Mouse (Mus musculus): Measurements from ENCODE around the gene Myo18a. TPM values are rescaled to one million over a fixed set of nuclear protein-coding genes. Genes with fewer than 3 reads are reported as not detected.

Myo18a gene
- polyA plus RNA-seq, 1 experiment from 2014 or later: 38.2 TPM

DNA sequence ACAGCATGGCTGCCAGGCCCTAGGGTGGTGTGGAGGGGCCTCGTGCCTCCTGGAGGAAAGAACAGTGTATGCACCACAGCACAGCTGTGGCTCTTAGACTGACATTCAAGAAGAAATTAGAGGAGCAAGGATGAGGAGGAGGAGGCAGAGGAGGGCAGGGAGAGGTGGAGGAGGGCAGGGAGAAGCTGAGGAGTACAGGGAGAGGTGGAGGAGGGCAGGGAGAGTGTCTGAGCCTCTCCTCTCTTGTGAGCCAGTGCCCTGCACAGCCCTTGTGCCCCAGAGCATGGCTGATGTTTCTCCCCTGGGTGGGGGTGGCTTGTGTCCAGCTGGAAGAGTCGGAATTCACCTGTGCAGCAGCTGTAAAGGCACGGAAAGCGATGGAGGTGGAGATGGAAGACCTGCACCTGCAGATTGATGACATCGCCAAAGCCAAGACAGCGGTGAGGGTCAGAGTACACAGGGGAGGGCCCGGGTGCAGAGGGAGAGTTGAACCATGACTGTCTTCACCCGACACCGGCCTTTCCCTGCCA, 84.6 kb downstream of the Myo18a start:
- Histone ChIP-seq H3K4me1 (peaks cover 67% of the 10 kb centered on the region), H3K9me3 (replicated peaks) (no peaks in the 10 kb centered on the region), H3K27me3 (0 out of 2 replicates have a peak, but pooled peaks cover 5% of the 10 kb centered on the region), H3K4me2 (peak overlapping the region; percentile 18), H3K4me3 (no peak overlapping the region), H3K9ac (peak overlapping the region; percentile 48; the same call in 1 of the 2 replicates), H3K36me3 (ENCODE audit: poor library complexity, severe bottlenecking) (peaks cover 75% of the 10 kb centered on the region), H3K27ac (peak overlapping the region; percentile 76)
- WGBS: 38% methylated on average over 9 of the region's 9 CpGs
- no peak for ATAC-seq

DNA sequence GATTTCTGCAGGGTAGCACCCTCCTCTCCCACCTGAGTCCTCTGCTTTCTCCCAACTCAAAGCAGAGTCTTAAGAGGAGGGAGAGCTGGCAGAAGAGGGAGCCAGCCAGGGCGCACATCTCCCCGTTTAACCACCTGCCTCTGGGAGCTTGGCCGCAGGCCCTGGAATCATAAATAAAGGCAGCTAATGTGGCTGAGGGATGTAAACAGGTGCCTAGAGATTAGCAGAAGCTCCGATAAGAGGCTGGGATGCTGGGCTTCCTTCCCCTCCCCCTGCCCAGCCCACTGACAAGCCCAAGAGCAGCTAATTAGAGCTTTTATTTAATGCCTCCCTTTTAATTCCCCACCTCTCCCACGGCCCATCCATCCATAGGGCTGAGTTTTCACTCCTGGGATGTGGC, 85.1 kb downstream of the Myo18a start:
- H3K9ac ChIP-seq: peak overlapping the region; percentile 48
- peak overlapping the region; percentile 76 for H3K27ac ChIP-seq
- peaks cover 73% of the 10 kb centered on the region for H3K36me3 ChIP-seq (ENCODE audit: poor library complexity, severe bottlenecking)
- peak overlapping the region; percentile 18 for H3K4me2 ChIP-seq
- H3K4me1 ChIP-seq: peaks cover 67% of the 10 kb centered on the region
- no peaks in the 10 kb centered on the region for H3K9me3 ChIP-seq (replicated peaks)
- no peak overlapping the region for H3K4me3 ChIP-seq
- no peak for ATAC-seq
- 15% methylated on average over 5 of the region's 5 CpGs for WGBS
- H3K27me3 ChIP-seq: 0 out of 2 replicates have a peak, but pooled peaks cover 5% of the 10 kb centered on the region

DNA sequence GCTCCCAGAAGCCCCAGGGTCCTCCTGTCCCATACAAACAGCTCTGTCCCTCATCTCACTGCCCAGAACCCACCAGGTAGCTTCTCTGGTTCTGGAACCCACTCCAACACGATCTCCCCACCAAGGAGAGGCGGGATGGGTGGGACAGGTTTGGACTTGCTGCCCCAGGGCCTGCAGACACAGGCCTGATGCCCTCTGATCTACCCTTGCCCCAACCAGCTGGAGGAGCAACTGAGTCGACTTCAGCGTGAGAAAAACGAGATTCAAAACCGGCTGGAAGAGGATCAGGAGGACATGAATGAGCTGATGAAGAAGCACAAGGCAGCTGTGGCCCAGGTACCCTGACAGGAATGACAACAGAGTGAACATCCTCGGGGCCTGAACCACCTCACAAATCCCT, 86.1 kb downstream of the Myo18a start:
- no peak for ATAC-seq
- H3K9me3 ChIP-seq (replicated peaks): no peaks in the 10 kb centered on the region
- H3K4me1 ChIP-seq: peaks cover 58% of the 10 kb centered on the region
- no peak overlapping the region for H3K4me2 ChIP-seq
- 73% methylated on average over 7 of the region's 7 CpGs for WGBS
- no peak overlapping the region for H3K27ac ChIP-seq
- H3K27me3 ChIP-seq: 0 out of 2 replicates have a peak, but pooled peaks cover 5% of the 10 kb centered on the region
- no peak overlapping the region for H3K4me3 ChIP-seq
- no peak overlapping the region for H3K9ac ChIP-seq
- peaks cover 73% of the 10 kb centered on the region for H3K36me3 ChIP-seq (ENCODE audit: poor library complexity, severe bottlenecking)

GRCm38 (mm10) chr11:77850401-77851244, 87.6 kb downstream of the Myo18a start:
- Histone ChIP-seq H3K4me3 (peak overlapping the region; percentile 17), H3K4me2 (peak overlapping the region; percentile 46), H3K27ac (peak overlapping the region; percentile 94), H3K27me3 (0 out of 2 replicates have a peak, but pooled peaks cover 5% of the 10 kb centered on the region), H3K9ac (peak overlapping the region; percentile 56), H3K4me1 (peaks cover 68% of the 10 kb centered on the region), H3K9me3 (replicated peaks) (no peaks in the 10 kb centered on the region), H3K36me3 (ENCODE audit: poor library complexity, severe bottlenecking) (peaks cover 70% of the 10 kb centered on the region)
- WGBS: 31% methylated on average over 24 of the region's 24 CpGs
- peak; percentile 88 for ATAC-seq

GRCm38 (mm10) chr11:77851483-77852010, 88.5 kb downstream of the Myo18a start:
- no peaks in the 10 kb centered on the region for H3K9me3 ChIP-seq (replicated peaks)
- peaks cover 76% of the 10 kb centered on the region for H3K4me1 ChIP-seq
- H3K9ac ChIP-seq: peak overlapping the region; percentile 51; the same call in 1 of the 2 replicates
- WGBS: 58% methylated on average over 6 of the region's 6 CpGs
- peak overlapping the region; percentile 46 for H3K4me2 ChIP-seq
- H3K4me3 ChIP-seq: no peak overlapping the region
- 0 out of 2 replicates have a peak, but pooled peaks have one; percentile 0 for ATAC-seq
- H3K27me3 ChIP-seq: 0 out of 2 replicates have a peak, but pooled peaks cover 2% of the 10 kb centered on the region
- H3K36me3 ChIP-seq (ENCODE audit: poor library complexity, severe bottlenecking): peaks cover 61% of the 10 kb centered on the region
- peak overlapping the region; percentile 94 for H3K27ac ChIP-seq

DNA sequence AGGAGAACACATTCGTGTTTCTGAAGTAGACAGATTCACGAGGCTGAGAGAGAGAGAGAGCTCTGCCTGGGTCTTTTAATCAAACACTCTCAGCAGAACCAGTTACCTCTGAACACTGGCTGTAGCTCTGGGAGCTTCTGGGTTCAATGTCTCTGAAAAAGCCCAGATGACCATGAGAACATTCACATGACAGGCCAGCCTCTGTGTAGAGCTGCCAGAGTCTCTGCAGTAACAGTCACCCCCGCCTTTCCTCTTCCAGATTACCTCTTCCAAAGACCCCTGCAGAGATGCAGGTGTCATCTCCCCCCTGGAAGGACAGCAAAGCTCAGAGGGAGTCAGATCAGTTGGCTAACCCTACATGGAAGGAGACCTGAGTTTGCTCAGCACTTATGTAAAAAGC, 89.1 kb downstream of the Myo18a start:
- H3K4me2 ChIP-seq: no peak overlapping the region
- 75% methylated on average over 3 of the region's 3 CpGs for WGBS
- H3K27me3 ChIP-seq: no peaks in the 10 kb centered on the region
- no peak overlapping the region for H3K4me3 ChIP-seq
- H3K9me3 ChIP-seq (replicated peaks): no peaks in the 10 kb centered on the region
- H3K27ac ChIP-seq: 0 out of 2 replicates have a peak overlapping the region, but pooled peaks have one; percentile 94
- H3K4me1 ChIP-seq: peaks cover 80% of the 10 kb centered on the region
- peaks cover 55% of the 10 kb centered on the region for H3K36me3 ChIP-seq (ENCODE audit: poor library complexity, severe bottlenecking)
- 0 out of 2 replicates have a peak overlapping the region, but pooled peaks have one; percentile 17 for H3K9ac ChIP-seq
- no peak for ATAC-seq

- no peak overlapping the region for H3K9ac ChIP-seq
- WGBS: 95% methylated on average over 17 of the region's 17 CpGs
- no peaks in the 10 kb centered on the region for H3K27me3 ChIP-seq
- H3K27ac ChIP-seq: no peak overlapping the region
- no peak overlapping the region for H3K4me3 ChIP-seq
- H3K36me3 ChIP-seq (ENCODE audit: poor library complexity, severe bottlenecking): peaks cover 54% of the 10 kb centered on the region
- H3K9me3 ChIP-seq (replicated peaks): no peaks in the 10 kb centered on the region
- H3K4me1 ChIP-seq: peaks cover 80% of the 10 kb centered on the region
- ATAC-seq: no peak
- no peak overlapping the region for H3K4me2 ChIP-seq
Observed at GRCm38 (mm10) chr11:77852941-77853668, 90.1 kb downstream of the Myo18a start.

DNA sequence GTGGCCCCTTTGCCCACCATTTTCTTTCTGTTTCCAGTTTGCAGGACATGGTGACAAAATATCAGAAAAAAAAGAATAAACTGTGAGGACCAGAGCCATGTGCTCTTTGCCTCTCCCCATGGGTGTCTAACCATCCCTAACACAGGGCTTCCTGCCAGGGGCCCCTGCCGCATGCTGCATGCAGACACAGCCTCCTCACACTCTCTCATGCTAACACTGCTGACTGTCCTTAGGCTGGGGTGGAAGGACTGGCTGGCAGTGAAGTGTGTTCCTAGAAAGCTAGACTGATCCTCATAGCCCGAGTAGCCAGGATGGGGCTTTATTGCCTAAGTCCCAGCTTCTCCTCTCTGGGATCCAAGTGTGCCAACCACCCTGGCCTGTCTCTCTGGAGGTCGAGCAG, 91.6 kb downstream of the Myo18a start:
- Histone ChIP-seq H3K36me3 (ENCODE audit: poor library complexity, severe bottlenecking) (peaks cover 54% of the 10 kb centered on the region), H3K27ac (peak overlapping the region; percentile 69)

DNA sequence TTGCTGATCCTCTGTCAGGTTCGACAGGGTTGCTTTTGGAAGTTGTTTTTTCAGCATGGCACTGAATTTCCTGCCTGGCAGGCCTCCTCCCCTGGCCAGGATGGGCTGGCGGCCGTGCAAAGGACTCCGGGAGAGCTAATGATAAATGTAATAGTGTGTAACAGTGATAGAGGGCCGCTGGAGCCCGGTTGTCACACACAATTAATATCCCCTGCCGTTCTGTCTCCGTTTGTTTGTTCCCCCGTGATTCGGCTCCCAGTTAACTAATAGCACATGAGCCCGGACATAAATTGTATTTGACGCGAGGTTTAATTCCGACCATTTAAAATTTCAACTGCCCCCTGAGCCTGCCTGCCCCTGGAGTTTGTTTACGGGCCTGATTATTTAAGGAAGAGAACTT, 92.3 kb downstream of the Myo18a start:
- no peak for ATAC-seq
- 0 out of 2 replicates have a peak overlapping the region, but pooled peaks have one; percentile 37 for H3K9ac ChIP-seq
- 42% methylated on average over 15 of the region's 15 CpGs for WGBS

More for the DNA sequence above, 91.6 kb downstream of the Myo18a start:
- ATAC-seq: no peak
- 64% methylated on average over 3 of the region's 3 CpGs for WGBS
- Histone ChIP-seq H3K27me3 (peaks cover 4% of the 10 kb centered on the region; the same call in 1 of the 2 replicates), H3K9ac (peak overlapping the region; percentile 37), H3K4me1 (peaks cover 80% of the 10 kb centered on the region), H3K4me2 (no peak overlapping the region), H3K9me3 (replicated peaks) (no peaks in the 10 kb centered on the region), H3K4me3 (no peak overlapping the region)

GRCm38 (mm10) chr11:77857089-77857488, 94.0 kb downstream of the Myo18a start:
- 82% methylated on average over 6 of the region's 6 CpGs for WGBS
- Histone ChIP-seq H3K4me3 (no peak overlapping the region), H3K27me3 (peaks cover 12% of the 10 kb centered on the region), H3K4me1 (peaks cover 78% of the 10 kb centered on the region), H3K9me3 (replicated peaks) (no peaks in the 10 kb centered on the region), H3K27ac (0 out of 2 replicates have a peak overlapping the region, but pooled peaks have one; percentile 86), H3K36me3 (ENCODE audit: poor library complexity, severe bottlenecking) (peaks cover 57% of the 10 kb centered on the region), H3K4me2 (no peak overlapping the region), H3K9ac (no peak overlapping the region)
- ATAC-seq: no peak

More for the DNA sequence above, 92.3 kb downstream of the Myo18a start:
- no peak overlapping the region for H3K4me2 ChIP-seq
- peaks cover 12% of the 10 kb centered on the region for H3K27me3 ChIP-seq
- H3K4me1 ChIP-seq: peaks cover 78% of the 10 kb centered on the region
- H3K4me3 ChIP-seq: no peak overlapping the region
- H3K36me3 ChIP-seq (ENCODE audit: poor library complexity, severe bottlenecking): peaks cover 56% of the 10 kb centered on the region
- no peaks in the 10 kb centered on the region for H3K9me3 ChIP-seq (replicated peaks)
- H3K27ac ChIP-seq: peak overlapping the region; percentile 69

GRCm38 (mm10) chr11:77858589-77858988, 95.5 kb downstream of the Myo18a start:
- 12% methylated on average over 9 of the region's 9 CpGs for WGBS
- H3K9ac ChIP-seq: peak overlapping the region; percentile 49
- ATAC-seq: peak; percentile 16; the same call in 1 of the 2 replicates
- no peak overlapping the region for H3K4me2 ChIP-seq
- no peak overlapping the region for H3K4me3 ChIP-seq
- peak overlapping the region; percentile 86 for H3K27ac ChIP-seq
- peaks cover 45% of the 10 kb centered on the region for H3K36me3 ChIP-seq (ENCODE audit: poor library complexity, severe bottlenecking)
- H3K27me3 ChIP-seq: peaks cover 12% of the 10 kb centered on the region
- H3K4me1 ChIP-seq: peaks cover 87% of the 10 kb centered on the region
- H3K9me3 ChIP-seq (replicated peaks): no peaks in the 10 kb centered on the region
